Mouse (Mus musculus): ENCODE results near the gene Wdr41. TPM values are rescaled to one million over a fixed set of nuclear protein-coding genes. Genes with fewer than 3 reads are reported as not detected.

The Wdr41 gene
- total and polyA plus RNA-seq, 2 experiments from 2014 or later, result 22.2 to 26.6 TPM

DNA sequence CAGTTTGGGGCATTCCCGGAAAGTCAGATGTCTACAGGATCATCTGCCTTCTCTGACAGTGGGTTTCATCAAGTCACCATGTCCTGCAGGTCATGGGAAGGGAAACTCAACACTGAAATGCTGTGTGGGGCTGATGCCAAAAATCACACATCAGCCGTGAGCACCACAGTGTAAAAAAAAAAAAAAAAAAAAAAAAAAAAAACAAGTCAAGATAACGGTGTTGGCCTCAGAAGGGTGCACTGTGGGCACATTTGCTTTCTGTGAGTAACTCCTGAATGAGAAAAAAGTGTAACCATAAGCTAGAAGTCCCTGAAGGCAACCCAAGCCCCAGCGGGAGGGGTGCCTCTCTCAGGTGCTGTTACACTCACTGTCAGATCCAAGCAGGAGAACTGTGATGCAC is 74.3 kb downstream of the Wdr41 start:
- Histone ChIP-seq H3K9me3 (ENCODE audit: low read length) (no peaks in the 10 kb centered on the region), H3K27ac (no peak overlapping the region), H3K4me3 (ENCODE audit: low read length) (no peak overlapping the region), H3K36me3 (ENCODE audit: insufficient read depth, low read length) (no peaks in the 10 kb centered on the region), H3K27me3 (ENCODE audit: insufficient read depth, low read length) (no peaks in the 10 kb centered on the region), H3K4me2 (ENCODE audit: low read depth, low read length) (no peak overlapping the region), H3K9ac (replicated peaks; ENCODE audit: low read length) (no peak overlapping the region), H3K4me1 (ENCODE audit: insufficient read depth, low read length) (no peaks in the 10 kb centered on the region)
- DNase-seq (ENCODE audit: low spot score), result no peak
- TF ChIP-seq CTCF (IDR thresholded peaks at IDR 0.05; ENCODE audit: low read depth), result no peak
- ATAC-seq, result no peak
- 74% methylated on average over 4 of the region's 4 CpGs for WGBS

DNA sequence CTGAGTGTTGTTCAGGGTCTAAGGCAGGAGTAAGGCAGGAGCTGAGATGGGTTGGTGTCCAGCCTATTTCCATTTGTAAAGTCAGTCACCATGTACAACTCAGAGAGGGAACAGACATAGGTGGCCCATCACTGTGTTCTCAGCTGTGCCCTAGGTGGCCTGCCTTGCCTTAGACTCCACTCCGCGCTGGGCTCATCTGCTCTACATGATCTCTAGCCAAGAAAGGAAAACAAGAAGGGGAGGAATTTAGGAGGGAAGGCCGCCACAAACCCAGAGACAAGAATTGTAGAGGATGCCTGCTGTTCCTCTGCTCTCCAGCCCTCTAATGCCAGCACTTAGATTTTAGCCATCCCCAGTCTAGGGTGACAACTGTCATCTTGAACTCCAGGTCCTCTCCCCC is 76.3 kb downstream of the Wdr41 start:
- TF ChIP-seq CTCF (IDR thresholded peaks at IDR 0.05; ENCODE audit: low read depth), result no peak
- Histone ChIP-seq H3K9ac (replicated peaks; ENCODE audit: low read length) (no peak overlapping the region), H3K27ac (no peak overlapping the region), H3K9me3 (ENCODE audit: low read length) (no peaks in the 10 kb centered on the region), H3K4me3 (ENCODE audit: low read length) (no peak overlapping the region), H3K36me3 (ENCODE audit: insufficient read depth, low read length) (no peaks in the 10 kb centered on the region), H3K4me2 (ENCODE audit: low read depth, low read length) (no peak overlapping the region), H3K27me3 (ENCODE audit: insufficient read depth, low read length) (no peaks in the 10 kb centered on the region), H3K4me1 (ENCODE audit: insufficient read depth, low read length) (no peaks in the 10 kb centered on the region)
- DNase-seq (ENCODE audit: low spot score), result no peak
- WGBS, result 74% methylated on average over 3 of the region's 3 CpGs
- no peak for ATAC-seq

DNA sequence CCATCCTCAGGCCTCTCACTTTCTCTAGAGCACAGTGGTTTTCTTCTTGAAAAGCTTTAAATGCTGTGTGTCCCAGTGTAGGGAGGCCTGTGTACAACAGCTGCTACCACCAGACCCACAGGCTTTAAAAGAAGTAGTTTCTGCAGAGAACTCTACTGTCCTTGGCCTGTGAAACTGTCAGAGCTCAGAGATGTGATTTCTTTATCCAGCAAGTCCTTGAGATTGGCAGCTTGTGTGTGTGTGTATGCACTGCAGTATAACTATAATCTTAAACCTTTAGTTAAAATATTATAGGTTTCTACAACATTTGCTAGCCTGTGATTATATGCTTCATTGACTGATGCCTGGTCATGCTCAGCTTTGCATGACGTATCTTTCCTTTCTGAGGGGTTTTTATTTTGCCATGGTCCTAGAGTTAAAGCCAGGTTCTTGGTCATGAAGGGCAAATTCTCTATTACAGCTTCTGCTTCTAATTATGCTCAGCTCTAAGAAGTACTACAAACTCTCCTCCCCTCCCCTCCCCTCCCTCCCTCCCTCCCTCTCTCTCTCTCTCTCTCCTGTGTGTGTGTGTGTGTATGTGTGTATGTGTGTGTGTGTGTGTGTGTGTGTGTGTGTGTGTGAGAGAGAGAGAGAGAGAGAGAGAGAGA is 79.7 kb downstream of the Wdr41 start:
- H3K4me2 ChIP-seq (ENCODE audit: low read depth, low read length), result no peak overlapping the region
- no peak overlapping the region for H3K27ac ChIP-seq
- H3K27me3 ChIP-seq (ENCODE audit: insufficient read depth, low read length), result no peaks in the 10 kb centered on the region
- TF ChIP-seq CTCF (IDR thresholded peaks at IDR 0.05; ENCODE audit: low read depth), result no peak
- DNase-seq (ENCODE audit: low spot score) (no peak), ATAC-seq (no peak)
- H3K9me3 ChIP-seq (ENCODE audit: low read length), result no peaks in the 10 kb centered on the region
- H3K4me1 ChIP-seq (ENCODE audit: insufficient read depth, low read length), result no peaks in the 10 kb centered on the region
- H3K36me3 ChIP-seq (ENCODE audit: insufficient read depth, low read length), result no peaks in the 10 kb centered on the region
- H3K4me3 ChIP-seq (ENCODE audit: low read length), result no peak overlapping the region
- 81% methylated on average over 1 of the region's 1 CpGs for WGBS
- no peak overlapping the region for H3K9ac ChIP-seq (replicated peaks; ENCODE audit: low read length)

DNA sequence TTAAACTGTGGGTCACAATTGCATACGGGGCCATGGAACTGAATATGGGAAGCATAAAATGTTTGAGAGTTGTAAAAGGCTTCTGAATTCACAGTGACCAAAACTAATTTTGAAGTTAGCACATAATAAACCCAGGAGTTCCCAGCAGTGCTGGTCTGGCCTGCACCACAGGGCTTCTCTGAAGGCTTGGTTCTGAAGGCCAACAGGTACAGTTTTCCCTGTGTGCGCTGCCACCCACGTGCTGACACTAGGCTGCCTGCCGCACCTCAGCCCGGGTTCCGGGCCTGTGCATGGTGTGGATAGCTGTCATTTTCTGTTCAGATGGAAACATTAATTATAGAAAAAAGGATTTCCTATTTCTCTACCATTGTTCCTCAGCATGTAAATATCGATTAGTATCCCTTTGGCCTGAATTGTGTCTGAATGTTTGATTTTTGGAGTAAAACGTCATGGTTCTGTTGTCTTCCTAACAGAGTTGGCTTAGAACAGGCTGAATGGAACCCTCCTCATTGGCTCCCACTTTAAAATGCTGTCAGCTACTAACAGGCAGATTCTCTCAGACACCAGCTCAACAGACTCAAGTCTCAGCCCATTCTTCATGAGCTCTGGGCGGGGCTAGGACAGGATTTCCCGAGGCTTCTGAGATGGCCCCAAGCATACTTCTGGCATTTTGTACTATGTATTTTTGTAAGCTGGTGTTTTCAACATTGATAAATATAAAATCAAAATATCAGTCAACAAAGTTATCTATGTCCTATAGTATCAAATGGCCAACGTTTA is 80.5 kb downstream of the Wdr41 start:
- DNase-seq (ENCODE audit: low spot score) (no peak), ATAC-seq (no peak)
- Histone ChIP-seq H3K4me2 (ENCODE audit: low read depth, low read length) (no peak overlapping the region), H3K27me3 (ENCODE audit: insufficient read depth, low read length) (no peaks in the 10 kb centered on the region), H3K4me1 (ENCODE audit: insufficient read depth, low read length) (no peaks in the 10 kb centered on the region), H3K9me3 (ENCODE audit: low read length) (no peaks in the 10 kb centered on the region), H3K4me3 (ENCODE audit: low read length) (no peak overlapping the region), H3K36me3 (ENCODE audit: insufficient read depth, low read length) (no peaks in the 10 kb centered on the region), H3K27ac (no peak overlapping the region), H3K9ac (replicated peaks; ENCODE audit: low read length) (no peak overlapping the region)
- 84% methylated on average over 11 of the region's 11 CpGs for WGBS
- TF ChIP-seq CTCF (IDR thresholded peaks at IDR 0.05; ENCODE audit: low read depth), result no peak

DNA sequence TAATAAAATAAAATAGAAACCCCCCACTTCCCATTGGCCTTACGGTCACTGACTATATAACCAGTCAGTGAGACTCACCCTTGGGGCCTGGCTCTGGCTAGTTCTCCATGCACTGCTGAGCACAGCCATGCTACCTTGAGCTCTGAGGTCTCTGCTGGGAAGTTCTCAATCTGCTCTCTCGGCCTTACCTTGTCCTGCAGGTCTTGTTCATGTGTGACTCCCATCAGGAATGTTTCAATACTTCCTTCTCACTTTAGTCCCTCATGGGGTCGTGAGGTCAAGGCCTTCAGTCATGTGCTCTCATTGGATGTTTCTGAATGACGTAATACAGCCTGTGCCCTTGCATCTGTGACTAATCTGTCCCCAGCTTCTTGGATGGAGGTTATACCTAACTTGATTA is 82.7 kb downstream of the Wdr41 start:
- Histone ChIP-seq H3K27me3 (ENCODE audit: insufficient read depth, low read length) (no peaks in the 10 kb centered on the region), H3K4me1 (ENCODE audit: insufficient read depth, low read length) (no peaks in the 10 kb centered on the region), H3K36me3 (ENCODE audit: insufficient read depth, low read length) (no peaks in the 10 kb centered on the region), H3K4me3 (ENCODE audit: low read length) (no peak overlapping the region), H3K9me3 (ENCODE audit: low read length) (no peaks in the 10 kb centered on the region), H3K9ac (replicated peaks; ENCODE audit: low read length) (no peak overlapping the region), H3K27ac (no peak overlapping the region), H3K4me2 (ENCODE audit: low read depth, low read length) (no peak overlapping the region)
- no peak for TF ChIP-seq CTCF (IDR thresholded peaks at IDR 0.05; ENCODE audit: low read depth)
- DNase-seq (ENCODE audit: low spot score) (no peak), ATAC-seq (no peak)
- 89% methylated on average over 4 of the region's 4 CpGs for WGBS

DNA sequence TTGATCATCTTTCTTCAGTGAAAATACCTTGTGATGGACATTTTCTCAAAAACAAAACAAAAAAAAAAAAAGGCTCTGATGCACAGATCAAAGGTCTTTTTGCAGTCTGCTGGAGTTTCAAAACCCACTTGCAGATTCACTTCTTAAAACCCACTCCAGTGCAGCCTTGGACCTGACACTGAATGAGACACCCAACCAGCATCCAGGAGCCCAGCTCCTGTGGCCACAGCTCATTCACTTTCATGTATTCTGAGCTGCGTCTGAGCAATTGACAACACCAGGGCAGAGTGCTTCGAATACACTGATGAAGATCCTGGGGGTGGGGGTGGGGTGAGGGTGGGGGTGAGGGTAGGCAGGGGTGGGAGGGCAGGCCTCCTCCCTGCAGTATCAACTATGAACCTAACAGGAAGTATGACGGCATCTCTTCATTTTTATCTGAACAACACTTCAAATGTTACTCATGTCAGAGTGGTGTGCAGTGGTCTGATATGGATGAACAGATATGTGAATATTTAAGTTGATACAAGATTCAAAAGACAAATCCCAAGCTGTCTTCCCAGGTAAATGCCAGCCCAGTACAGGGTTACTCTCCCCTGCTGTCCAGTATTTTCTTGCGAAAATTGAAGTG is 87.4 kb downstream of the Wdr41 start:
- H3K4me3 ChIP-seq (ENCODE audit: low read length), result no peak overlapping the region
- no peak for TF ChIP-seq CTCF (IDR thresholded peaks at IDR 0.05; ENCODE audit: low read depth)
- H3K4me2 ChIP-seq (ENCODE audit: low read depth, low read length), result no peak overlapping the region
- H3K9ac ChIP-seq (replicated peaks; ENCODE audit: low read length), result no peak overlapping the region
- H3K9me3 ChIP-seq (ENCODE audit: low read length), result no peaks in the 10 kb centered on the region
- no peak overlapping the region for H3K27ac ChIP-seq
- ATAC-seq (no peak), DNase-seq (ENCODE audit: low spot score) (no peak)
- WGBS, result 68% methylated on average over 4 of the region's 4 CpGs
- no peaks in the 10 kb centered on the region for H3K4me1 ChIP-seq (ENCODE audit: insufficient read depth, low read length)
- no peaks in the 10 kb centered on the region for H3K27me3 ChIP-seq (ENCODE audit: insufficient read depth, low read length)
- H3K36me3 ChIP-seq (ENCODE audit: insufficient read depth, low read length), result no peaks in the 10 kb centered on the region
